In the genomic region with DNA sequence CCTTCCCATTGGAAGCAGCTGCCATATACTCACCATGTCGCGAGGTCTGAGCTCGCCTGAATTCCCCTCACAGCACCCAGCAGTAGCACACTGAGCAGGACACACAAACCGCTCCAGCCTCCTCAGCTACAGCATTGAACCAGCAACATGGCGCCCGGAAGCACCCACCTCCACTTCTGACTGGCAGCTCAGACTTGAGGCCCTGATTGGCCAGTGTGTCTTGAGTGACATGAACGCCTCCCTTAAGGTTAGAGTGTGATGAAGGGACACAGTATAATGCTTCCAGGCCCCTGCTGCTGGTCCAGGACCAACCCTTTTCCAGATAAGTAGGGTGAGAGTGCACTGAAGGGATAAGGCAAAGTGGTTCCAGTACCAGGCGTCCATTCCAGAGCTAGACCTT, we compare ENCODE assay signal across 23 mouse cellular contexts. TPM values are rescaled to one million over a fixed set of nuclear protein-coding genes. Genes with fewer than 3 reads are reported as not detected.
DNase-seq lines count a peak whose midpoint lies in the region; ATAC-seq and TF ChIP-seq lines count a peak whose summit lies in the region.
"Had no signal": no experiment of that assay in that cellular context is flagged by ENCODE, and none has a peak within 500 bp of the region (broad histone marks: within the 10 kb centered on the region; RNA-seq: fewer than 3 reads in every experiment).

No protein-coding gene starts in this region.

- peaks cover 11% of the 10 kb centered on the region; the same call in 1 of the 2 replicates for H3K9me3 ChIP-seq in ES-Bruce4 (replicated peaks; ENCODE audit: control insufficient read depth, insufficient read depth, low read length, poor library complexity, severe bottlenecking)
- H3K9me3 ChIP-seq in kidney, embryonic 16.5 days (ENCODE audit: low read length), result peaks cover 3% of the 10 kb centered on the region; the same call in 1 of the 2 replicates

- peak overlapping the region; percentile 58 for H3K27ac ChIP-seq in ES-Bruce4 (ENCODE audit: insufficient read depth, low read length)
- no peak overlapping the region for H3K27ac ChIP-seq in kidney, embryonic 16.5 days (ENCODE audit: low read length)
- H3K27ac ChIP-seq: embryonic facial prominence, embryonic 13.5 days; gastrocnemius, adult 2 months; hindbrain, embryonic 15.5 days had no signal

- TF ChIP-seq CTCF in ES-Bruce4 (IDR thresholded peaks at IDR 0.05; ENCODE audit: low read depth, low read length), result no peak
- no peak for TF ChIP-seq CTCF in lung, adult 2 months (IDR thresholded peaks at IDR 0.05; ENCODE audit: insufficient read depth, low read length)

- TF ChIP-seq POLR2A in ES-Bruce4 (IDR thresholded peaks at IDR 0.05; ENCODE audit: insufficient read depth, low read length), result peak; percentile 24
- no peak for TF ChIP-seq POLR2A in lung, adult 2 months (IDR thresholded peaks at IDR 0.05; ENCODE audit: borderline replicate concordance, extremely low read depth, low read depth, low read length)

- ATAC-seq in kidney, embryonic 16.5 days (ENCODE audit: low FRiP score, low TSS enrichment), result no peak
- ATAC-seq: forebrain, embryonic 14.5 days; inflammation-experienced regulatory T-cells, adult 6 months; intestine, postnatal 0 days; Patski had no signal

- peak overlapping the region; percentile 76 for H3K9ac ChIP-seq in ES-Bruce4 (ENCODE audit: low read depth, poor library complexity, severe bottlenecking)
- H3K9ac ChIP-seq in kidney, embryonic 16.5 days (replicated peaks; ENCODE audit: low read length), result no peak overlapping the region
- H3K9ac ChIP-seq: embryonic facial prominence, embryonic 13.5 days; heart, embryonic 12.5 days; hindbrain, embryonic 15.5 days had no signal

- DNase-seq in 3134 (ENCODE audit: extremely low read depth, insufficient read length, low spot score) (peak; percentile 40), MN1 (ENCODE audit: low spot score) (peak; percentile 82)
- peak; percentile 78 for DNase-seq in testis, postnatal 14 days (ENCODE audit: low spot score)
- no peak for DNase-seq in kidney, adult 18-20 months
- DNase-seq in lung, adult 2 months, result no peak
- DNase-seq: adrenal gland, postnatal 10 days; cerebellum, adult 11-12 months; cerebellum, adult 9-10 months; cerebellum, postnatal 36 days; gastrocnemius, adult 2 months; gastrocnemius, postnatal 25 days; heart, postnatal 36 days had no signal

- H3K36me3 ChIP-seq in ES-Bruce4 (ENCODE audit: control insufficient read depth, insufficient read depth, low read length, poor library complexity, severe bottlenecking), result peaks cover 10% of the 10 kb centered on the region; the same call in 1 of the 2 replicates
- no peaks in the 10 kb centered on the region for H3K36me3 ChIP-seq in kidney, embryonic 16.5 days (ENCODE audit: insufficient read depth, low read length)
- H3K36me3 ChIP-seq: embryonic facial prominence, embryonic 13.5 days; heart, embryonic 12.5 days; hindbrain, embryonic 15.5 days had no signal

- 68% methylated on average over 8 of the region's 8 CpGs for WGBS in lung, adult 2 months
- 69% methylated on average over 8 of the region's 8 CpGs for WGBS in kidney, embryonic 16.5 days

- H3K4me1 ChIP-seq in ES-Bruce4 (ENCODE audit: control insufficient read depth, insufficient read depth, low read length), result no peaks in the 10 kb centered on the region
- no peaks in the 10 kb centered on the region for H3K4me1 ChIP-seq in lung, adult 2 months (ENCODE audit: control insufficient read depth, insufficient read depth, low read length)
- no peaks in the 10 kb centered on the region for H3K4me1 ChIP-seq in kidney, embryonic 16.5 days (ENCODE audit: insufficient read depth, low read length)
- H3K4me1 ChIP-seq: embryonic facial prominence, embryonic 13.5 days; heart, embryonic 12.5 days; hindbrain, embryonic 15.5 days had no signal

- H3K4me2 ChIP-seq in kidney, embryonic 16.5 days (replicated peaks; ENCODE audit: low read depth, low read length), result no peak overlapping the region
- H3K4me2 ChIP-seq: embryonic facial prominence, embryonic 13.5 days; heart, embryonic 12.5 days; hindbrain, embryonic 15.5 days had no signal

- H3K4me3 ChIP-seq in ES-Bruce4 (ENCODE audit: low read depth, low read length), result peak overlapping the region; percentile 100
- H3K4me3 ChIP-seq in lung, adult 2 months (replicated peaks; ENCODE audit: extremely low read depth, low read depth, low read length), result no peak overlapping the region
- H3K4me3 ChIP-seq in kidney, embryonic 16.5 days (ENCODE audit: low read length), result no peak overlapping the region
- H3K4me3 ChIP-seq: embryonic facial prominence, embryonic 13.5 days; gastrocnemius, adult 2 months; heart, embryonic 12.5 days; hindbrain, embryonic 15.5 days had no signal

- H3K27me3 ChIP-seq in ES-Bruce4 (ENCODE audit: control insufficient read depth, insufficient read depth, low read length, poor library complexity, severe bottlenecking), result no peaks in the 10 kb centered on the region
- H3K27me3 ChIP-seq in kidney, embryonic 16.5 days (ENCODE audit: insufficient read depth, low read length), result no peaks in the 10 kb centered on the region
- H3K27me3 ChIP-seq: embryonic facial prominence, embryonic 13.5 days; heart, embryonic 12.5 days; hindbrain, embryonic 15.5 days; Patski had no signal

- no peak for TF ChIP-seq EP300 in ES-Bruce4 (IDR thresholded peaks at IDR 0.05; ENCODE audit: insufficient read depth, low read depth, low read length)

RNA-seq across cellular contexts. Expression of a gene that starts 12.8 kb away (rescaled TPM):
- 22.2 and 34.6 TPM in 2 replicates for polyA plus RNA-seq in ES-Bruce4 (2011; ENCODE audit: insufficient read depth, insufficient read length, low read depth, missing spikeins)
- polyA plus RNA-seq in lung, adult 2 months (2012; rRNA removed), result not detected in 2 replicates
- polyA plus RNA-seq in kidney, embryonic 16.5 days (2015; fragmentation: Nextera tagmentation; extraction: Ambion mirVana), result 0.11 TPM in 1 of 2 replicates, not detected in the other
- polyA plus RNA-seq: embryonic facial prominence, embryonic 13.5 days; forebrain, embryonic 14.5 days; heart, embryonic 12.5 days; heart, embryonic 16.5 days; hindbrain, embryonic 11.5 days; intestine, postnatal 0 days; Patski had no signal

RNA-seq across cellular contexts. Expression of a gene that starts 38.3 kb away (rescaled TPM):
- 50.4 and 62.1 TPM in 2 replicates for polyA plus RNA-seq in ES-Bruce4 (2011; ENCODE audit: insufficient read depth, insufficient read length, low read depth, missing spikeins)
- 1.8 and 4.3 TPM in 2 replicates for polyA plus RNA-seq in lung, adult 2 months (2012; rRNA removed)
- polyA plus RNA-seq in kidney, embryonic 16.5 days (2015; fragmentation: Nextera tagmentation; extraction: Ambion mirVana), result 13.6 and 14.6 TPM in 2 replicates

Comparison
In these comparisons a context has a peak if more than half of its experiments do, and no peak if none do; other contexts are left out.
1. DNase-seq: peak in 3134 (single experiment), MN1 (single experiment) and testis, postnatal 14 days (single experiment); none in kidney, adult 18-20 months (single experiment) and lung, adult 2 months (single experiment).
2. RNA of a gene that starts 12.8 kb away (polyA plus RNA-seq): 22.2 to 34.6 TPM in ES-Bruce4; 0.11 TPM in kidney, embryonic 16.5 days and not detected in lung, adult 2 months; every median in the first group is over 10 times any median in the second.